Mouse (Mus musculus) forebrain, embryonic 12.5 days (tissue): ENCODE results near the gene Iyd. TPM values are rescaled to one million over a fixed set of nuclear protein-coding genes. Genes with fewer than 3 reads are reported as not detected.

Experiments used
- ATAC-seq: fragments of 200-750 bp; cut with Nextera tagmentation; 2 replicates; pipeline ENCODE4 v1.8.0; 2017; ENCODE audit warnings: moderate TSS enrichment; ENCODE audit not compliant: low FRiP score
- H3K27ac ChIP-seq: fragments of 300-500 bp; sonication (generic); 2 replicates; pipeline ENCODE4 v1.5.1; 2016; ENCODE audit warnings: mild to moderate bottlenecking
- H3K27me3 ChIP-seq: fragments of 300-500 bp; sonication (generic); 2 replicates; pipeline ENCODE4 v1.6.1; 2016; ENCODE audit warnings: mild to moderate bottlenecking
- H3K36me3 ChIP-seq: fragments of 300-500 bp; sonication (generic); replicated peaks from 2 replicates; pipeline ENCODE4 v1.6.1; 2016; ENCODE audit warnings: mild to moderate bottlenecking
- H3K4me1 ChIP-seq: fragments of 300-500 bp; sonication (generic); 2 replicates; pipeline ENCODE4 v1.6.1; 2016
- H3K4me2 ChIP-seq: fragments of 300-500 bp; sonication (generic); 2 replicates; pipeline ENCODE4 v1.6.1; 2016; ENCODE audit warnings: mild to moderate bottlenecking, moderate library complexity
- H3K4me3 ChIP-seq: fragments of 300-500 bp; sonication (generic); replicated peaks from 2 replicates; pipeline ENCODE4 v1.5.1; 2016; ENCODE audit warnings: mild to moderate bottlenecking
- H3K9ac ChIP-seq: fragments of 300-500 bp; sonication (generic); 2 replicates; pipeline ENCODE4 v1.6.1; 2016; ENCODE audit warnings: mild to moderate bottlenecking
- H3K9me3 ChIP-seq: fragments of 300-500 bp; sonication (generic); 2 replicates; pipeline ENCODE4 v1.6.1; 2016
- WGBS: fragments of 180-500 bp; shearing (Covaris S2); methylation state at CpG from one replicate; pipeline ENCODE4 v1.1.7; 2016; 5-methylcytosine and 5-hydroxymethylcytosine counted together
- polyA plus RNA-seq: library from polyadenylated mRNA; unstranded; fragments of >200 nt; fragmentation: Nextera tagmentation; extraction: Ambion mirVana; gene quantifications from 2 replicates; pipeline ENCODE4 v1.2.1, GENCODE M21; 2016

Gene Iyd
- polyA plus RNA-seq, 1 experiment from 2014 or later, result not detected

- no peak overlapping the region for H3K4me2 ChIP-seq
- H3K9me3 ChIP-seq, result no peaks in the 10 kb centered on the region
- 80% methylated on average over 6 of the region's 6 CpGs for WGBS
- H3K36me3 ChIP-seq, result no peaks in the 10 kb centered on the region
- no peak overlapping the region for H3K4me3 ChIP-seq
- H3K27ac ChIP-seq, result no peak overlapping the region
- ATAC-seq, result no peak
- H3K9ac ChIP-seq, result no peak overlapping the region
- no peaks in the 10 kb centered on the region for H3K27me3 ChIP-seq
- no peaks in the 10 kb centered on the region; the same call in 1 of the 2 replicates for H3K4me1 ChIP-seq
Observed at GRCm38 (mm10) chr10:3516442-3516841, 23.6 kb upstream of the Iyd start.

GRCm38 (mm10) chr10:3523044-3523793, 16.8 kb upstream of the Iyd start:
- Histone ChIP-seq H3K36me3 (no peaks in the 10 kb centered on the region), H3K9me3 (no peaks in the 10 kb centered on the region), H3K4me2 (no peak overlapping the region), H3K4me3 (no peak overlapping the region), H3K4me1 (no peaks in the 10 kb centered on the region), H3K27ac (no peak overlapping the region), H3K9ac (no peak overlapping the region), H3K27me3 (no peaks in the 10 kb centered on the region)
- 93% methylated on average over 6 of the region's 6 CpGs for WGBS
- ATAC-seq, result no peak

GRCm38 (mm10) chr10:3524513-3524912, 15.5 kb upstream of the Iyd start:
- H3K4me1 ChIP-seq, result no peaks in the 10 kb centered on the region
- no peaks in the 10 kb centered on the region for H3K27me3 ChIP-seq
- no peak overlapping the region for H3K4me2 ChIP-seq
- H3K27ac ChIP-seq, result no peak overlapping the region
- H3K36me3 ChIP-seq, result no peaks in the 10 kb centered on the region
- no peak for ATAC-seq
- no peaks in the 10 kb centered on the region for H3K9me3 ChIP-seq
- no peak overlapping the region for H3K9ac ChIP-seq
- 81% methylated on average over 3 of the region's 3 CpGs for WGBS
- H3K4me3 ChIP-seq, result no peak overlapping the region

GRCm38 (mm10) chr10:3525420-3526019, 14.5 kb upstream of the Iyd start:
- Histone ChIP-seq H3K27ac (no peak overlapping the region), H3K4me2 (no peak overlapping the region), H3K9me3 (no peaks in the 10 kb centered on the region), H3K27me3 (no peaks in the 10 kb centered on the region), H3K4me1 (peaks cover 6% of the 10 kb centered on the region), H3K4me3 (no peak overlapping the region), H3K9ac (no peak overlapping the region), H3K36me3 (no peaks in the 10 kb centered on the region)
- WGBS, result 50% methylated on average over 2 of the region's 2 CpGs
- ATAC-seq, result no peak

- Histone ChIP-seq H3K4me2 (no peak overlapping the region), H3K4me1 (peaks cover 9% of the 10 kb centered on the region), H3K36me3 (no peaks in the 10 kb centered on the region), H3K4me3 (no peak overlapping the region), H3K9ac (no peak overlapping the region), H3K9me3 (no peaks in the 10 kb centered on the region), H3K27ac (no peak overlapping the region), H3K27me3 (peaks cover 9% of the 10 kb centered on the region; the same call in 1 of the 2 replicates)
- ATAC-seq, result no peak
- WGBS, result 36% methylated on average over 4 of the region's 4 CpGs
Observed at GRCm38 (mm10) chr10:3529807-3530206, 10.2 kb upstream of the Iyd start.

- 55% methylated on average over 4 of the region's 4 CpGs for WGBS
- ATAC-seq, result no peak
- no peaks in the 10 kb centered on the region for H3K36me3 ChIP-seq
- H3K27ac ChIP-seq, result no peak overlapping the region
- H3K27me3 ChIP-seq, result peaks cover 9% of the 10 kb centered on the region; the same call in 1 of the 2 replicates
- no peak overlapping the region for H3K4me3 ChIP-seq
- H3K9me3 ChIP-seq, result no peaks in the 10 kb centered on the region
- H3K9ac ChIP-seq, result no peak overlapping the region
- no peak overlapping the region for H3K4me2 ChIP-seq
- peaks cover 14% of the 10 kb centered on the region for H3K4me1 ChIP-seq
Observed at GRCm38 (mm10) chr10:3530661-3531060, 9.4 kb upstream of the Iyd start.

GRCm38 (mm10) chr10:3531375-3531774, 8.7 kb upstream of the Iyd start:
- peaks cover 9% of the 10 kb centered on the region; the same call in 1 of the 2 replicates for H3K27me3 ChIP-seq
- peaks cover 18% of the 10 kb centered on the region for H3K4me1 ChIP-seq
- no peak overlapping the region for H3K9ac ChIP-seq
- no peak overlapping the region for H3K27ac ChIP-seq
- ATAC-seq, result peak; percentile 57; the same call in 1 of the 2 replicates
- H3K4me3 ChIP-seq, result no peak overlapping the region
- 8% methylated on average over 4 of the region's 4 CpGs for WGBS
- H3K36me3 ChIP-seq, result no peaks in the 10 kb centered on the region
- H3K9me3 ChIP-seq, result no peaks in the 10 kb centered on the region
- H3K4me2 ChIP-seq, result no peak overlapping the region

GRCm38 (mm10) chr10:3534445-3534844, 5.6 kb upstream of the Iyd start:
- ATAC-seq, result peak; percentile 52
- peaks cover 9% of the 10 kb centered on the region; the same call in 1 of the 2 replicates for H3K27me3 ChIP-seq
- H3K9ac ChIP-seq, result no peak overlapping the region
- H3K4me2 ChIP-seq, result peak overlapping the region; percentile 36; the same call in 1 of the 2 replicates
- WGBS, result 5% methylated on average over 7 of the region's 7 CpGs
- H3K4me3 ChIP-seq, result no peak overlapping the region; the same call in 1 of the 2 replicates
- no peaks in the 10 kb centered on the region for H3K9me3 ChIP-seq
- H3K27ac ChIP-seq, result no peak overlapping the region
- H3K36me3 ChIP-seq, result no peaks in the 10 kb centered on the region
- H3K4me1 ChIP-seq, result peaks cover 18% of the 10 kb centered on the region

GRCm38 (mm10) chr10:3536361-3536760, 3.7 kb upstream of the Iyd start:
- WGBS, result 92% methylated on average over 1 of the region's 1 CpGs
- ATAC-seq, result no peak
- Histone ChIP-seq H3K27me3 (peaks cover 9% of the 10 kb centered on the region; the same call in 1 of the 2 replicates), H3K4me2 (no peak overlapping the region), H3K4me3 (no peak overlapping the region), H3K36me3 (no peaks in the 10 kb centered on the region), H3K27ac (no peak overlapping the region), H3K4me1 (peaks cover 13% of the 10 kb centered on the region; the same call in 1 of the 2 replicates), H3K9me3 (no peaks in the 10 kb centered on the region), H3K9ac (no peak overlapping the region)

GRCm38 (mm10) chr10:3549384-3549783, 9.3 kb downstream of the Iyd start:
- Histone ChIP-seq H3K4me1 (no peaks in the 10 kb centered on the region), H3K4me2 (no peak overlapping the region), H3K27ac (no peak overlapping the region), H3K9ac (no peak overlapping the region), H3K27me3 (no peaks in the 10 kb centered on the region), H3K36me3 (no peaks in the 10 kb centered on the region), H3K4me3 (no peak overlapping the region), H3K9me3 (no peaks in the 10 kb centered on the region)
- WGBS, result 83% methylated on average over 2 of the region's 2 CpGs
- ATAC-seq, result no peak

GRCm38 (mm10) chr10:3555128-3555527, 15.1 kb downstream of the Iyd start:
- H3K4me2 ChIP-seq, result no peak overlapping the region
- WGBS, result 69% methylated on average over 5 of the region's 5 CpGs
- H3K9ac ChIP-seq, result no peak overlapping the region
- H3K4me3 ChIP-seq, result no peak overlapping the region
- H3K27ac ChIP-seq, result no peak overlapping the region
- ATAC-seq, result no peak
- no peaks in the 10 kb centered on the region for H3K27me3 ChIP-seq
- H3K4me1 ChIP-seq, result no peaks in the 10 kb centered on the region
- H3K36me3 ChIP-seq, result no peaks in the 10 kb centered on the region
- no peaks in the 10 kb centered on the region for H3K9me3 ChIP-seq

GRCm38 (mm10) chr10:3556538-3556937, 16.5 kb downstream of the Iyd start:
- no peaks in the 10 kb centered on the region for H3K9me3 ChIP-seq
- H3K27ac ChIP-seq, result no peak overlapping the region
- 81% methylated on average over 3 of the region's 3 CpGs for WGBS
- H3K4me2 ChIP-seq, result no peak overlapping the region
- H3K9ac ChIP-seq, result no peak overlapping the region
- no peak for ATAC-seq
- no peaks in the 10 kb centered on the region for H3K36me3 ChIP-seq
- no peaks in the 10 kb centered on the region for H3K4me1 ChIP-seq
- H3K4me3 ChIP-seq, result no peak overlapping the region
- H3K27me3 ChIP-seq, result no peaks in the 10 kb centered on the region

- 96% methylated on average over 1 of the region's 1 CpGs for WGBS
- Histone ChIP-seq H3K4me1 (no peaks in the 10 kb centered on the region), H3K9ac (no peak overlapping the region), H3K27me3 (no peaks in the 10 kb centered on the region), H3K9me3 (no peaks in the 10 kb centered on the region), H3K27ac (no peak overlapping the region), H3K4me3 (no peak overlapping the region), H3K36me3 (no peaks in the 10 kb centered on the region), H3K4me2 (no peak overlapping the region)
- ATAC-seq, result no peak
Observed at GRCm38 (mm10) chr10:3559136-3559535, 19.1 kb downstream of the Iyd start.
